Mouse (Mus musculus): ENCODE data around the gene Cd69.

DNA sequence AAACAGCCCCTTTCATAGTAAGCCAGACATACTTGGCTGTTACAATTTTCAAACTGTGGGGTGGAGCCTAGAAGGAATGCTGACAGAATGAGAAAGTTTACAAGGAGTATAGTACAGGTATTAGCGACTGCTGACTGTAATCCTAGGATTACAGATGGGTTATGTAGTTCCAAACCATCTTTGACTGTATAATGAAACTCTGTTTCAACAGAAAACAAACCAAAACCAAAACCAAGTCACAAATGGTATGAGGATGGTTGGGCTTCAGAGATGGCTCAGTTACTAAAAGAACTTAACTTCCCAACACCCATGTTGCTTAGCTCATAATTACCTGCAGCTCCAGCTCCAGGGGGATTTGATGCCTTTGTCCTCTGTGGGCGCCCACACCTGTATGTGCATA is 41.2 kb upstream of the Cd69 start:
- TF ChIP-seq CTCF (IDR thresholded peaks at IDR 0.05) = no peak
- TF ChIP-seq EP300 (IDR thresholded peaks at IDR 0.05) = no peak
